Mouse (Mus musculus) liver, embryonic 13.5 days (tissue): ENCODE results near the gene Eepd1. TPM values are rescaled to one million over a fixed set of nuclear protein-coding genes. Genes with fewer than 3 reads are reported as not detected.

Experiments
- ATAC-seq: fragments of 200-750 bp; cut with Nextera tagmentation; 2 replicates; pipeline ENCODE4 v1.8.0; 2017; ENCODE audit warnings: low read depth, mild to moderate bottlenecking, moderate number of reproducible peaks, moderate library complexity
- DNase-seq: peaks from one replicate; pipeline ENCODE4 v3.0.0; 2022
- H3K27ac ChIP-seq: fragments of 300-500 bp; sonication (generic); 2 replicates; pipeline ENCODE4 v1.5.1; 2015; ENCODE audit warnings: moderate library complexity, mild to moderate bottlenecking, inconsistent platforms
- H3K27me3 ChIP-seq: fragments of 300-500 bp; sonication (generic); 2 replicates; pipeline ENCODE4 v1.6.1; 2015; ENCODE audit warnings: mild to moderate bottlenecking, inconsistent platforms
- H3K36me3 ChIP-seq: fragments of 300-500 bp; sonication (generic); 2 replicates; pipeline ENCODE4 v1.6.1; 2015; ENCODE audit warnings: mild to moderate bottlenecking, inconsistent platforms
- H3K4me1 ChIP-seq: fragments of 300-500 bp; sonication (generic); replicated peaks from 2 replicates; pipeline ENCODE4 v1.6.1; 2015; ENCODE audit warnings: inconsistent platforms
- H3K4me2 ChIP-seq: fragments of 300-500 bp; sonication (generic); 2 replicates; pipeline ENCODE4 v1.6.1; 2015; ENCODE audit warnings: inconsistent platforms, mild to moderate bottlenecking, moderate library complexity
- H3K4me3 ChIP-seq: fragments of 300-500 bp; sonication (generic); replicated peaks from 2 replicates; pipeline ENCODE4 v1.5.1; 2015; ENCODE audit warnings: mild to moderate bottlenecking, inconsistent platforms
- H3K9ac ChIP-seq: fragments of 300-500 bp; sonication (generic); 2 replicates; pipeline ENCODE4 v1.6.1; 2015; ENCODE audit warnings: mild to moderate bottlenecking, inconsistent platforms
- H3K9me3 ChIP-seq: fragments of 300-500 bp; sonication (generic); replicated peaks from 2 replicates; pipeline ENCODE4 v1.6.1; 2016; ENCODE audit warnings: inconsistent platforms
- WGBS: fragments of 180-500 bp; shearing (Covaris S2); methylation state at CpG from one replicate; pipeline ENCODE4 v1.1.7; 2015; ENCODE audit not compliant: insufficient replicate concordance; 5-methylcytosine and 5-hydroxymethylcytosine counted together
- polyA plus RNA-seq: library from polyadenylated mRNA; unstranded; fragments of >200 nt; fragmentation: Nextera tagmentation; extraction: Ambion mirVana; gene quantifications from 2 replicates; pipeline ENCODE4 v1.2.1, GENCODE M21; 2015

Gene Eepd1
- polyA plus RNA-seq, 1 experiment from 2014 or later = 4.9 TPM

DNA sequence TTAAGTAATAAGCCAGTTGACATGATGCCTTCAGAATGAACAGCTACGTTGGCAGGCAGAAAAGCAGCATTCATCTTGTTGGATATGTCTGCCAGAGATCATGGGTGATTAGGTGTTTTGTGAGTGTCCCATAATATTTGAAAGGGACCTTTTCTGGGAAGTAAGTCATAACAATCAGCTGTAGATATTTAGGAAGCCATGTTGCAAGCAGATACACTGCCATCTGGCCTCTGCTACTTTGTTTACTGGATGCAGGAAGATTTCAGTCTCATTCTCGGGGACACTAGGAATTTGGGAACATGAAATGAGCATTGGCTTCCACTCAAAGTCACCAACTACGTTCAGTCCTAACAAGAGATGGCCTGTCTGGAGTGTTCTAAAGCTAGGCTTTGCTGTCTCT is 54.1 kb downstream of the Eepd1 start:
- 51% methylated on average over 3 of the region's 3 CpGs for WGBS
- H3K9me3 ChIP-seq = no peaks in the 10 kb centered on the region
- 0 out of 2 replicates have a peak, but pooled peaks cover 3% of the 10 kb centered on the region for H3K4me1 ChIP-seq
- H3K36me3 ChIP-seq = no peaks in the 10 kb centered on the region
- ATAC-seq (no peak), DNase-seq (no peak)
- no peak overlapping the region for H3K4me3 ChIP-seq
- H3K4me2 ChIP-seq = no peak overlapping the region
- H3K9ac ChIP-seq = no peak overlapping the region
- no peaks in the 10 kb centered on the region for H3K27me3 ChIP-seq
- H3K27ac ChIP-seq = no peak overlapping the region

DNA sequence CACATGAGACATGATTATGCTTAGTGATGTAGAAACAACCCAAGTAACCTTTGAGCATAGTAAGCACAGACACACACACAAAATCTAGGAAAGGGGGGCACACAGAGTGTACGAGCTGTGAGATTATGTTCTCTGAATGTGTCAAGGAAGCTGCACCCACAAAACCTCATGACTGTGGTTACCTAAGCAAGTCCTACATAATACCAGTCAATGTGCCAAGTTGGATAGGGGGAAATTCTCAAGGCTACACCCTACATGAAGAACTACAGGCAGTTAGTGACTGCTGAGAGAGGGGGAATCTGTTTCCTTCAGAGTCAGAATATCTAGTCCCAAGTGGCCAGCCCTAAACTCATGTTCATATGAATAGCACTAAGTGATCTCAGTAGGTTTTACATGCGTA is 58.1 kb downstream of the Eepd1 start:
- Histone ChIP-seq H3K9ac (no peak overlapping the region), H3K4me3 (no peak overlapping the region), H3K36me3 (no peaks in the 10 kb centered on the region), H3K27ac (no peak overlapping the region), H3K27me3 (no peaks in the 10 kb centered on the region), H3K4me2 (no peak overlapping the region), H3K4me1 (0 out of 2 replicates have a peak, but pooled peaks cover 3% of the 10 kb centered on the region), H3K9me3 (no peaks in the 10 kb centered on the region)
- DNase-seq = no peak
- ATAC-seq = no peak
- WGBS = 68% methylated on average over 2 of the region's 2 CpGs

DNA sequence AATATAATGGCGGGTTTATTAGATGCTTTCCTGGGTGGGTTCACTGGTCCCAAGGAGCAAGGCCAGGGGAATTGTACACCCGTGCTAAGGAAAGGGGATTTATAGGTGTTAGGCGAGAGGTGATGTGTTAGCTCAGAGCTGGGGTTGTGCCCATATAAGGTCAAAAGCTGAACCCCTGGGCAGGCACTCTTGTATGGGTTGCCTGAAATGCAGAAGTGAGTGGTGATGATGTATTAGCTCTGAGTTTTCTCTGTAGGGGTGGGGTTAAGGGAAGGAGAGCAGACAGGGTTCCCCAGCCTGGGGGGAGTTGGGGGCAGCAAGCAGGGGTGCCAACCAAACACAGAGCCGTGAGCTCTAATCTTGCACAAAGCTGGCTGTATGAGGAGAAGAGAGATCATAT is 60.0 kb downstream of the Eepd1 start:
- Histone ChIP-seq H3K27me3 (no peaks in the 10 kb centered on the region), H3K9me3 (no peaks in the 10 kb centered on the region), H3K9ac (no peak overlapping the region), H3K4me1 (0 out of 2 replicates have a peak, but pooled peaks cover 3% of the 10 kb centered on the region), H3K27ac (no peak overlapping the region), H3K4me3 (no peak overlapping the region), H3K4me2 (no peak overlapping the region), H3K36me3 (no peaks in the 10 kb centered on the region)
- ATAC-seq (no peak), DNase-seq (no peak)
- WGBS = 53% methylated on average over 4 of the region's 4 CpGs

DNA sequence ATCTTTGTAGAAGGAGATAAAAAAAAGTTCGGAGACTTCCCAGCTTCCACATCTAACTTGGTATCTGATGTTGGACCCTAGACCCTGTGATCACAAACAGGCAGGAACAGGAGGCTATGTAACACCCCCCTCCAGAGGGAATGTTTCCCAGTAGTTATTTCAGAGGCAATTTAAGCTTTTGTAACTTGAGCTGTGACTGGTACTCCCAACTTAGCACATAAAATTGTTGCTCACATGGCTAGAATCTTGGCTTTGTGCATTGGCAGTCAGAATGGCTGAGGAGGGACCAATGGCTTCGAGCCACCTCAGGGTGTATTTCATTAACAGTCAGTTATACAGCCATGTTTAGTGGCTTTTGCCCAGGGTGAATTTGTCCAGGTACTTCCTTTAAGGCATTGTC is 63.9 kb downstream of the Eepd1 start:
- H3K9ac ChIP-seq = no peak overlapping the region
- no peak for ATAC-seq
- H3K27me3 ChIP-seq = no peaks in the 10 kb centered on the region
- no peak overlapping the region for H3K27ac ChIP-seq
- no peaks in the 10 kb centered on the region for H3K36me3 ChIP-seq
- H3K4me2 ChIP-seq = no peak overlapping the region
- H3K4me3 ChIP-seq = no peak overlapping the region
- H3K9me3 ChIP-seq = no peaks in the 10 kb centered on the region
- DNase-seq = no peak
- H3K4me1 ChIP-seq = no peaks in the 10 kb centered on the region
- 52% methylated on average over 2 of the region's 2 CpGs for WGBS

DNA sequence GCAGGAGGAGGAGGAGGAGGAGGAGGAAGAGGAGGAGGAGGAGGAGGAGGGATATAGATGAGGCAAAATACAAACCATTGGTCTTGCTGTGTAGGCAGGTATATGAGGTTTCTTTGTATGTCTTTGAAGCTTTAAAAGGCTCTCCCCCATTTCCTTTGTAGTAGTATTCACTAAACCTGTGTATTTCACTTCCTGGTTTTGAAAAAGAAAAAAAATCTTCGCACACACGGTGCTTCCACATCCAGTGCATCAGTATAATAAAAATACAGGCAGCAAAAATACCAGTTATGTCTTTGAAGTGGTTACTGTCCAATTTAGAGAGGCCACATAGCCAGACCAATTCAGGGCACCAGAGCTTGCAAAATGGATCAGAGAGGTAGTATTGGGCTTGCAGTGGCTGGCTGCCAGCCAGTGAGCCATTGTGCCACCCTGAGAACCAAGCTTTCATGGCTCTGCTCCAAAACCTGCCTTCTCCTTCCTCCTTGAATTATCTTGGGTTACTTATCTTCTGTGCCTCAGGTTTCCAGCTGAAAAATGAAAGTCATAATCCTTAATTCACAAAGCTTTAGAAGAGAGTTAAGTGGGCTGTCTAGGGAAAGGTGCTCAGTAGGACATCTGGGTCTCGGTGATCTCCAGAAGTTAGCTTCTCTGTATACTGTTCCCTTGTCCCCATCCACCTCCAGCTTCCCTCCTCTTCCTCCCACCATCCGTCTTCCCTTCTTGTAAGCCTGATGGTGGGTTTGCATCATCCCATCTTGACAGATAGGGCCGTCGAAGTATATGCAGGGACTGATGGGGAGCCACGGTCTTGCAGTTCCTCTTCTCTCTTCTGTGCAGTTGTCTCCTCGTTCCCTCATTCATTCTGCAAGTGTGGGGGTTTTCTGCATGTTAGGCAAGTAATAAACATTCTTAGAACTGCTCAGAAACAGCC is 68.0 kb downstream of the Eepd1 start:
- Histone ChIP-seq H3K27me3 (no peaks in the 10 kb centered on the region), H3K4me3 (no peak overlapping the region), H3K4me1 (peaks cover 3% of the 10 kb centered on the region; the same call in 1 of the 2 replicates), H3K9ac (no peak overlapping the region), H3K9me3 (no peaks in the 10 kb centered on the region), H3K27ac (no peak overlapping the region), H3K36me3 (no peaks in the 10 kb centered on the region), H3K4me2 (no peak overlapping the region)
- 59% methylated on average over 8 of the region's 8 CpGs for WGBS
- no peak for DNase-seq
- ATAC-seq = no peak

DNA sequence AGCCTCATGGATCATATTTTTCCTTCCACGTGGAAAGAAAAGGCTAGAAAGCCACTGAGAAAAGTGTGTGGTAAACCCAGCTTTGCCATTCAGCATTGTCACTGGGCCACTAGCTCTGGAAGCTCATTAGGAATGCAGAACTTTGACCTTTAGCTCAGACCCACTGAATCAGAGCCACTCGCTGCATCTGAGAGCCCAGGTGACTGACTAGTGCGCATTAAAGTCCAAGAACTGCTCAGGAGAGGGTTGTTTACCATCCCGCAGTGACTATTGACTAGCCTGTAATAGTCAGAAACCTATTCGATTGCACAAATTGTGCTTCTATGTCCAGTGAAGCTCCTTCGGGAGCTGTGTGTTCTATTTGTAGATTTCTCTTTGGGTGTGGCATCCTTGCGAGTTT is 68.8 kb downstream of the Eepd1 start:
- Histone ChIP-seq H3K4me1 (peaks cover 3% of the 10 kb centered on the region; the same call in 1 of the 2 replicates), H3K9me3 (no peaks in the 10 kb centered on the region), H3K36me3 (no peaks in the 10 kb centered on the region), H3K9ac (no peak overlapping the region), H3K27me3 (no peaks in the 10 kb centered on the region), H3K27ac (peak overlapping the region; percentile 44; the same call in 1 of the 2 replicates), H3K4me2 (no peak overlapping the region), H3K4me3 (no peak overlapping the region)
- no peak for DNase-seq
- WGBS = 59% methylated on average over 7 of the region's 7 CpGs
- ATAC-seq = peak; percentile 66

DNA sequence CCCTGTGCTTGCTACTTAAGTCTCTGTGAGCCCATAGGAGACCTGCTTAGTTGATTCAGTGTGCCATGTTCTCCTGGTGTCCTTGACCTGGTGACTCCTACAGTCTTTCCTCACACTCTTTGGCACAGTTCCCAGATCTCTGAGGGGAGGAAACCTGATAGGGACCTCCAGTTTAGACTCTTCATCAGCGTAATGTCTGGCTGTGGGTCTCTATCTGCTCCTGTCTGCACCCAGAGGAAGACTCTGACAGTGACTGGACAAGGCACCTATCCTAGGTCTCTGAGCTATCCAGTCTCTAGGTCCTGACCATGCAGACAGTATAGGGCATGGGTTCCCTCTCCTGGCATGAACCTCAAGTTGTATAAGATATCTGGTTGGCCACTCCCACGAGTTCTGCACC is 71.2 kb downstream of the Eepd1 start:
- no peak for DNase-seq
- Histone ChIP-seq H3K4me2 (no peak overlapping the region), H3K36me3 (no peaks in the 10 kb centered on the region), H3K9me3 (no peaks in the 10 kb centered on the region), H3K27me3 (no peaks in the 10 kb centered on the region), H3K9ac (no peak overlapping the region), H3K4me1 (peaks cover 3% of the 10 kb centered on the region; the same call in 1 of the 2 replicates), H3K4me3 (no peak overlapping the region), H3K27ac (no peak overlapping the region)
- no peak for ATAC-seq
- 36% methylated on average over 2 of the region's 2 CpGs for WGBS

DNA sequence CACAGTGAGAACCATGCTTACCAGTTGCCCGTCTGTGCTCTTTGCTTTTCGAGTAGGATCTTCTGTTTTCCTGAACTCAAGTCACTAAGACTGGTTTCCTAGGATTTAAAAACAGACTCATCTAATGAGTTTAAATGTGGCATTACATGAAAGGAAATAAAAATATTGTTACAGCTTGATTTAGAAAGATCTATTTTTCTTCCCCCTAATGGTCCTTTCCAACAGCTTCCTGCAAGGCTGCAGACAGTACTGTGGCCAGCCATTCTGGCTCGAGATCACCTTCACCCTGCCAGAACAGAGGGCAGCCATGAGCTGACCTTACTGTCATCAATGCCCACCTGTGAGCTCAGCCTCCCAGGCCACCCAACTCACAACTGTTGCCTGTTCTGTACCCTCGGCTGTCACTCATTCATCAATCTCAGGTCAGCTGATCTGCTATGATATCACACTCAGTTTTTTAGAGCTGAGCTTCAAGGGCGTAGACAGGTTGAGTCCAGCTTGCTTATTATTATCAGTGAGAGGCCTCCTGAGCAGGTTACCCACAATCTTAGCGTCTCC is 73.0 kb downstream of the Eepd1 start:
- H3K9ac ChIP-seq = no peak overlapping the region
- no peaks in the 10 kb centered on the region for H3K9me3 ChIP-seq
- no peak overlapping the region for H3K4me2 ChIP-seq
- no peak overlapping the region for H3K4me3 ChIP-seq
- no peaks in the 10 kb centered on the region for H3K36me3 ChIP-seq
- 61% methylated on average over 6 of the region's 6 CpGs for WGBS
- ATAC-seq = no peak
- no peaks in the 10 kb centered on the region for H3K27me3 ChIP-seq
- peaks cover 3% of the 10 kb centered on the region; the same call in 1 of the 2 replicates for H3K4me1 ChIP-seq
- no peak for DNase-seq
- H3K27ac ChIP-seq = no peak overlapping the region

DNA sequence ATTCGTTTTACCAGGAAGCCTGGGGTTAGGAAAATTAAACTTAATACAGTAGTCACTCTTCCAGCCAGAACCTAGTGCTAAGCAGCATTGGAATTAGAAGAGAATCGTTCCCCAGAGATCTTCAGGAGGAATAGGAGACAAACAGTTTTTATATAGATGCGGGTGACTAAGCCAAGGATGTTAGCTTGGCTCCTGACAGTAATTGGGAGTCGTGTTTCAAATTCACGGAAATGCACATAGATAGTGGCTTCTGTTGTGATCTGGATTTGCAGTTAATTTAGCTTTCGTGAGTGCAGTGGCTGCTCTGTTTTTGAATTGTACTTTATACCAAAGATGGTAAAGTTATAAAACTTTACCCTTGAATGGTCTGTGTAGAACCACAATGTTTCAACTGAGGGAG is 73.9 kb downstream of the Eepd1 start:
- H3K27ac ChIP-seq = no peak overlapping the region
- H3K9me3 ChIP-seq = no peaks in the 10 kb centered on the region
- no peak overlapping the region for H3K9ac ChIP-seq
- ATAC-seq = no peak
- WGBS = 56% methylated on average over 6 of the region's 6 CpGs
- no peak overlapping the region for H3K4me3 ChIP-seq
- DNase-seq = no peak
- peaks cover 3% of the 10 kb centered on the region; the same call in 1 of the 2 replicates for H3K4me1 ChIP-seq
- H3K27me3 ChIP-seq = no peaks in the 10 kb centered on the region
- no peak overlapping the region for H3K4me2 ChIP-seq
- no peaks in the 10 kb centered on the region for H3K36me3 ChIP-seq

DNA sequence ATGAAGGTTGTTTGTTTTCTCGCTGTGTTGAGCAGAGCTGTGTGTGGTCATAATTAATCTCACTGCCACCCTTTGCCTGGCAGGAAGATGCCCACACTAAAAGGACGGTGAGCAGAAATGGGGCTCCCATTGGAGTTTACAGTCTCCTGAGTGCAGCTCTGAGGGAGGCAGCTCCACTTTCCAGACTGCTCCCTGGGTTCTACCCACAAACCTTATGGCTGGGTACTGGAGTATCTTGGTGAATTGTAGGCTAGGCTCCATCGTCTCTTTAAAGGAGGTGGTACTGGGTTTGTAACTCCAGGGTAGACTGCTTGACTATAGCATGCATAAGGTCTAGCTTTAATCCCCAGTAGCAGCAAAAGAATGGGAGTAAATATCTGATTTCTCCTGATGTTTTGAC is 74.7 kb downstream of the Eepd1 start:
- no peak overlapping the region for H3K9ac ChIP-seq
- 0 out of 2 replicates have a peak, but pooled peaks cover 3% of the 10 kb centered on the region for H3K4me1 ChIP-seq
- WGBS = 67% methylated on average over 3 of the region's 3 CpGs
- H3K27ac ChIP-seq = no peak overlapping the region
- H3K4me2 ChIP-seq = no peak overlapping the region
- ATAC-seq = no peak
- DNase-seq = no peak
- H3K9me3 ChIP-seq = no peaks in the 10 kb centered on the region
- no peaks in the 10 kb centered on the region for H3K27me3 ChIP-seq
- no peaks in the 10 kb centered on the region for H3K36me3 ChIP-seq
- no peak overlapping the region for H3K4me3 ChIP-seq

DNA sequence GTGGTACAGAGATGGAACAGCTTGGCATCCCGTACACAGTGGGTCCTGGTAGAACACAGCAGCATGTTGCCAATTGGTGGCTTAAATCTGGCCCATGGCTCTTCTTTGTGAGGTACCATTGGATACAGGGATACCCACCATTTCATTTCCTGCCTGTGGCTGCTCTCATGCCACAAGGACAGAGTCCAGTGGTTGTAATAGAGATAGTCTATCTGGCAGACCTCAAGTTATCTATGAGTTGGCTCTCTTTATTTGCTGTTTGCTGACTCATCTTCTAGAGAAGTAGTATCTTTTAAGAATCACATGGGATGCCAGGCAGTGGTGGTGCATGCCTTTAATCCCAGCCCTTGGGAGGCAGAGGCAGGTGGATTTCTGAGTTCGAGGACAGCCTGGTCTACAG is 76.0 kb downstream of the Eepd1 start:
- DNase-seq = no peak
- ATAC-seq = no peak

More for the DNA sequence above, 76.0 kb downstream of the Eepd1 start:
- H3K4me1 ChIP-seq = no peaks in the 10 kb centered on the region
- no peak overlapping the region for H3K9ac ChIP-seq
- no peaks in the 10 kb centered on the region for H3K9me3 ChIP-seq
- no peak overlapping the region for H3K27ac ChIP-seq
- H3K36me3 ChIP-seq = no peaks in the 10 kb centered on the region
- WGBS = 64% methylated on average over 2 of the region's 2 CpGs
- no peak overlapping the region for H3K4me2 ChIP-seq
- no peaks in the 10 kb centered on the region for H3K27me3 ChIP-seq
- H3K4me3 ChIP-seq = no peak overlapping the region
